Mouse (Mus musculus) fat pad, adult 2 months (tissue): ENCODE data around the gene Slc35f2.

Source experiments
- DNase-seq: peaks from one replicate; pipeline ENCODE4 v3.0.0-alpha.2; 2011; ENCODE audit warnings: low read depth, low spot score; ENCODE audit errors: extremely low read depth

Slc35f2 gene

GRCm38 (mm10) chr9:53771344-53772021 lies at the start of gene Slc35f2:
TSS of gene Slc35f2 (plus strand) at chr9:53771538.
- no peak for DNase-seq

- no peak for DNase-seq
Measured at GRCm38 (mm10) chr9:53740829-53741404, 30.4 kb upstream of the Slc35f2 start.

GRCm38 (mm10) chr9:53750411-53750810 lies 20.9 kb upstream of the Slc35f2 start:
- no peak for DNase-seq

GRCm38 (mm10) chr9:53750899-53751298 lies 20.4 kb upstream of the Slc35f2 start:
- DNase-seq = no peak

- DNase-seq = no peak
Measured at GRCm38 (mm10) chr9:53754801-53755200, 16.5 kb upstream of the Slc35f2 start.

GRCm38 (mm10) chr9:53758142-53758541 lies 13.2 kb upstream of the Slc35f2 start:
- DNase-seq = no peak

GRCm38 (mm10) chr9:53764697-53765096 lies 6.6 kb upstream of the Slc35f2 start:
- DNase-seq = no peak

- DNase-seq = no peak
Measured at GRCm38 (mm10) chr9:53768486-53768885, 2.9 kb upstream of the Slc35f2 start.

GRCm38 (mm10) chr9:53770771-53771343 lies 481 bp upstream of the Slc35f2 start:
- DNase-seq = no peak

- no peak for DNase-seq
Measured at GRCm38 (mm10) chr9:53772121-53772561, 803 bp downstream of the Slc35f2 start.

GRCm38 (mm10) chr9:53775511-53775910 lies 4.2 kb downstream of the Slc35f2 start:
- no peak for DNase-seq

- DNase-seq = no peak
Measured at GRCm38 (mm10) chr9:53786561-53787407, 15.4 kb downstream of the Slc35f2 start.

- DNase-seq = no peak
Measured at GRCm38 (mm10) chr9:53793830-53794330, 22.5 kb downstream of the Slc35f2 start.

GRCm38 (mm10) chr9:53794490-53794889 lies 23.2 kb downstream of the Slc35f2 start:
- no peak for DNase-seq

- DNase-seq = no peak
Measured at GRCm38 (mm10) chr9:53795351-53795750, 24.0 kb downstream of the Slc35f2 start.

GRCm38 (mm10) chr9:53796386-53796785 lies 25.0 kb downstream of the Slc35f2 start:
- DNase-seq = no peak

- no peak for DNase-seq
Measured at GRCm38 (mm10) chr9:53797141-53797540, 25.8 kb downstream of the Slc35f2 start.

- DNase-seq = no peak
Measured at GRCm38 (mm10) chr9:53802921-53803320, 31.6 kb downstream of the Slc35f2 start.

GRCm38 (mm10) chr9:53806496-53807086 lies 35.3 kb downstream of the Slc35f2 start:
- DNase-seq = no peak

GRCm38 (mm10) chr9:53813418-53813817 lies 42.1 kb downstream of the Slc35f2 start:
- no peak for DNase-seq

GRCm38 (mm10) chr9:53818760-53819159 lies 47.4 kb downstream of the Slc35f2 start:
- no peak for DNase-seq
